Mouse (Mus musculus): ENCODE data around the gene Comtd1.
A peak's percentile ranks its signal among the peaks of the same experiment; 100 is the strongest.

Gene Comtd1

DNA sequence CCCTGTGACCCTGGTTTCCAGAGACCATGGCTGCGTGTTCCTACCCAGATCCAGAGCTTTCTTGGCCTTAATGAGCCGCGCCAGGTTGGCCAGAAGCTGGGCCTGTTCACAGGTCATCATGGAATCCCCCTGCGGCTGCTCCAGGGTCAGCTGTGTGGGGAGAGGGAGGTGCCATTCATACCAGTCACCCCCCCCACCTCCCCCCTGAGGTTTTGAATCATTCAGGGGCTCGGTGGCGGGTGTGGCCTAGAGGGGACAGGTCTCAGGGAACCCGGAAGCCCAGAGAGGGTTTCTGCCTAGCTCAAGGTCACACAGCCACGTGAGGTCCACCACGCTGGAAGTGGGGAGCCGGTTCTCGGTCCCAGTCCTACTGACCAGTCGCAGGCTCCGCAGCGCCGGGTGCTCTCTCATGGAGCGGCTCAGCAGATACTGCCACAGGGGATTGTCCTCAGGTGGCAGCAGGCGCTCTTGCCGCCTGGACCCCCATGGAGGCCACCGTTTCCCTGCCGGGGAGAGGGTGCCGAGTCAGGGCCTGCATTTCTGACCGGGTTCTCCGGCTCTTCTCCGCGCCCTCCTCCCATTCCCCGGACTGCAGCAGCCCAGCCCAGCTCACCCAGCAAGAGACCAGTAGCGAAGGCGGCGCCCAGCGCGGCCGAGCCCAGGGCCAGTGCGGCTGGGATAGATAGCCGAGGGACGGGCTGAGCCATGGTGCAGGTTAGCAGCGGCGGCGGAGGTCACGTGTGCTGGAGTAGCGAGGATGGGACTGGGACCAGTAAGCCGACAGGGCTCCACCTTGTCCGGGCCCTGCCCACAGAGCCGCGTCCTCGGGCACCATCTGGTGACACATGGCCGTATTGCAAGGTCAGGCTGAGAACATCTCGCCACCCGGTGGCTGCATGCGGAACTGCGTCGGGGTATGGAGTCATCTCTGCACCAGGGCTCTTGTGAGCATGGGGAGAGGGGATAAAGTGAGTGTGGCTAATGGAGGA lies at the start of gene Comtd1:
Gene Comtd1 (minus strand): TSS at position 812 of the 989 bp plus-strand sequence.
- DNase-seq, result peak; percentile 96

DNA sequence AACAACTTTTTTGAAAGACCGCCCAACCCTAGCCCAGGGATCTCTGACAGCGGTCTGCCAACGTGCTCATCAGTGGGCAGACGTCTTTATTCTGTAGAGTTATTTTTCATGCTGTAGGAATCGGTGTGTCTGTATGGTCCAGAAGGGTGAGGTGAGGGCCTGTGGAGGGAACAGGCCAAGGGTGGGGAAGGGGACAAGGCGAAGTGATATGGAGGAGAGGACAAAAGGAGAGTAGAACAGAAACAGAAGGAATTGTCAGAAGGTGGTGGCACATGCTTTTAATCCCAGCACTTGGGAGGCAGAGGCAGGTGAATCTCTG lies 43.5 kb upstream of the Comtd1 start:
- no peak for DNase-seq

DNA sequence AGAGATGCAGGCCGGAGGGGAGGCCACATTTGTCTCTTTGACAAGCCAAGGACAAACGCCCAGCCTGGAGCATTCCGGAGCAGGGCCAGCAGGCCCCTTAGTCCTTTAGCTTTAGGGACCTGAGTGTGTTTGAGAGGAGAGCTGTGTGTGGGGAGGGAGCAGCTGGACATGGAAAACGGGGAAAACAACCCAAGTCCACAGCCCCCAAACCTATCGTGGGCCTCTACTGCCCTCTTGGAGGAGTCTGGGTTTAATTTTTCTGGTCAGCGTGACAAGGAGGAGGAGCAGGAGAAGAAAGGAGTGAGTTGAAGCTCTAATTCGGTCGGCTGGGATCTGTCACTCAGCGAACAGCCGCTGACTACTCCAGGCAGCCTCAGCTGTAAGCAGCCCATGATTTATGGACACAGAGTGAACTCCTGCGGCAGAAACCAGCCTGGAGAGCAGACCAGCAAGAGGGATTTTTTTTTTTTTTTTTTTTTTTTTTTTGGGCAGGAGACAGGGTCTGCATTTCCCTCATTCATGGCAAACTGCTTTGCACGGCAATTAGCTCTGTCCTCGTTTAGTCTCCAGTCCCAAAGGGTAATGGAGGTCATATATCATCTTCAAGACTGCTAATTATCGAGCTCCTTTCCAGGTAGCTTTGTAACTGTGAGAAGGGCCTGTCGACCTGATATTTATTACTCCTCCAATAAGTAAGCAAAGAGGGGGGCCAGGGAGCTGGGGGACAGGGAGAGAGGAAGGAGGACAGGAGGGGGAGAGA lies 43.0 kb upstream of the Comtd1 start:
- DNase-seq, result peak; percentile 64 to 77

GRCm38 (mm10) chr14:21890430-21890829 lies 41.7 kb upstream of the Comtd1 start:
- DNase-seq, result peak; percentile 27 to 45

- no peak for DNase-seq
Measured at GRCm38 (mm10) chr14:21866816-21867215, 18.0 kb upstream of the Comtd1 start.

DNA sequence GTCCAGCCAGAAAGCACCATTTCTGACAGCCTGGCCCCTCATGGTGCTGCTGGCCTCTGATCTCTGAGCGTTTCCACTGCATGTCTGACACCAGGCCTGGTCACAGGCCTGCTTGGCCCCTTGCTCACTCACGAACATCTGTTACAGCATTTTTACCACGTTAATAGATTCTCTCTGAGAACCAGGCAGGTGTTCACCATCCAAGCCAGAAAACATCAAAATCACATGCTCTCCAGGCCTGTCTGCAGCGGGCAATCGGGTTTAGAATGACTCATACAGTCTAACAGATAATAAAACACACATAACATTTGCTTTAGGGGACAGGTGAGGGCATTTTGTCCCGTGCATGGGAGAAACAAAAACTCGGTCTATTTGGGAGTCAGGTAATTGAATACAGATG lies 17.5 kb upstream of the Comtd1 start:
- DNase-seq, result no peak

DNA sequence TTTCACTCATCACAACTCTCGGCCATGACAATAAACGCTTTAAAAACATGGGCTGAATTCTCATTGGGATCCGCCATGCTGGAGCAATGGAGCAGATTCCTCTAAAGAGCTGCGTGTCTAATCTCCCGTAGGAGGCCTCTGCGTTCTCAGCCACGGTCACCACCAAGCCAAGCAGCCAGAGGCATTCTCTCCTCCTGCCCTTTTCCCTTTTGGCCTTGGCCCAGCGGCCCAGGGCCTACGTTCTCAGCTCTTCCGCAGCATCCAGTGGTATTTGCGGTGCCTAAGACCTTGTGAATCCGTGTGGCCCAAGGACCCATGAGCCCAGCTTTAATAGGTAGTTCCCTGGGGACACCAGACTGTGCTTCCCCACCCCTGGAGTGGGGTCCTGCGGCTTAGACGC lies 8.1 kb upstream of the Comtd1 start:
- peak in 1 of 2 experiments; percentile 29 for DNase-seq

DNA sequence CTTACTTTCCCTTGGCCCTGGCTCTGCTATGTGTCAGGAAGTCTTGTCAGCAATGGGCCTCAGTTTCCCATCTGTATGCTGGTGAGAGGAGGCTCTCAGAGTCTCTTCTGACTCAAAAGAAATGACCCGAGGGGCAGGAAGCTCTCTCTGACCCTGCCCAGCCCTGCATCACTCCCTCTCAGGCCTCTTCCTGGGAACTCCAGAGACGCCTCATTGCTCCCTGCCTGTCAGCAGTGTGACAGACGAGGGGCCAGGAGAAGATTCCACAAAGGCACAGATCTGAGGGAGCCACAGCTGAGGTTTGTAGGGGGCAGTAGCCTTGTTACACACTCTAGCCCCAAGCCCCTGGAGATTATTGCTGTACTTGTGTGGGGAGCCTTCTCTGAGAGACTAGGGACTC lies 7.2 kb upstream of the Comtd1 start:
- peak in 1 of 2 experiments; percentile 27 for DNase-seq

GRCm38 (mm10) chr14:21854271-21854670 lies 5.5 kb upstream of the Comtd1 start:
- DNase-seq, result no peak

DNA sequence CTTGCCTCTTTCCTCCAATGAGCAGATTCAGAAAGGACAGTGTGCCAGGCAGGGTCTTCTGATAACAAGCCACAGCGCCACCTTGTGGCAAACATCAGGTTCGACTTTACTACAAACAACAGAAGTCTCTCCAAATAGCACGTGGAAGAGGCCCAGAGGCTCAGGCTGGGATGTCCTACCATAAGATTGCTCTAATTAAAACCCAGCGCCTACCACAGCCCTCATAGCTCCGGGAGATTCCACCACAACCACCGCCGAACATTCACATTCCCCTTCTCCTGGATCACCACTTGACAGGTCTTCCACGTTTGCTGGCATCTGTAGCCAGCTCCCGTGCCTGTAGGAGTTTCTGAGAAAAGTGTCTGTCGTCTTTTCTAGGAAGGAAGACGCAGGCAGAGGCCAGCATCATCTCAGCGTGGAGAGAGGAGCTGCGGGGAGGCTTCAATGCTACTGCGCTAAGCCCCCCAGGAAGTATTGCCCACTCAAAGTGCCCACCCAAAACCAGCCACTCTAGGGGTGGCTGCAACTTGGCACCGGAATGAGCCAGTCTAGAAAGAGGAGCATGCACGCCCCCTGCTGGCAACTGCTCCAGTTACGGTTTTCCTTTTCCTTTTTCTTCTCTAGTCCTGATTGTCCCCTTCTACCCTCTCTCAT lies 4.8 kb upstream of the Comtd1 start:
- DNase-seq, result peak; percentile 83 to 89

- DNase-seq, result peak in 1 of 2 experiments; percentile 43
Measured at GRCm38 (mm10) chr14:21851996-21852791, 3.4 kb upstream of the Comtd1 start.

- no peak for DNase-seq
Measured at GRCm38 (mm10) chr14:21850419-21851127, 1.8 kb upstream of the Comtd1 start.

DNA sequence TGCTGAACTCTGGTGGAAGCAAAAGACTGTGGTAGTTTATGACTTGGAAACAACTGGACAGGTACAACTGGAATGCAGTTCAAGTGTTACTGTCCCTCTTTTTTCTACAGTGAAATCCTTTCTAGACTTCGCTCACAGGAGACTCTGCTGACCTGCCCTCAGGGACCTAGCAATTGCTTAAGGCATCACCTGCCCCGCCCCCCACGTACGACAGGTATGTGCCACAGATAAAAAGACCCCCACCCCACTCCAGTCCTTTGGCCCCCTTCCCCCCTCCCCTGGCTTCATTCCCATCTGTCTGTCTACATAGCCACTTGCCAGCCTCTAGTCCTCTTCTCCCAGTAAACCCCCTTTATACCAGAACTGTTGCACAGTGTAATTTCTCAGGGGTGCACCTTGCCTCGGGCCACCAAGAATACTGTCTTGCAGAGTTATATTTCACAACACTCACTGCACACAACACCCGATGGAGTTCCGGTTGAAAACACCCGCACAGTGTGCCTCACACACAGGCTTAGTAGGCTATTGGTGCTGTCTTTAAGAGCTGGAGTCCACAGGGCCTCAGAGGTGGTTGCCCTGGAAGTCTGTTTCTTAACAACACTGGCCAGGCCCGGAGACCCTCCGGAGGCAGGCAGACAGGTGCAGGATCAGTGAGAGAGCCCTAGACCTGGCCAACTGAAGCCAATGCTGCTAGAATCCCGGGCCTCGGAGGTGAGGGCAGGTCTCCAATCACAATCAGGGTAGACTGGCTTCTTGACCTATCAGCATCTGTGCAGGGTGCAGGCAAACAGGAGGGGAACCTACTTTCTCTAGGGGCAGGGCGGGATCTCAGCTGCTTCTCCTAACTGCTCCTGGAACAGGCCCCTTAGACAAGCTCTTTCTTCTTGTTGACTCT lies 994 bp upstream of the Comtd1 start:
- no peak for DNase-seq

DNA sequence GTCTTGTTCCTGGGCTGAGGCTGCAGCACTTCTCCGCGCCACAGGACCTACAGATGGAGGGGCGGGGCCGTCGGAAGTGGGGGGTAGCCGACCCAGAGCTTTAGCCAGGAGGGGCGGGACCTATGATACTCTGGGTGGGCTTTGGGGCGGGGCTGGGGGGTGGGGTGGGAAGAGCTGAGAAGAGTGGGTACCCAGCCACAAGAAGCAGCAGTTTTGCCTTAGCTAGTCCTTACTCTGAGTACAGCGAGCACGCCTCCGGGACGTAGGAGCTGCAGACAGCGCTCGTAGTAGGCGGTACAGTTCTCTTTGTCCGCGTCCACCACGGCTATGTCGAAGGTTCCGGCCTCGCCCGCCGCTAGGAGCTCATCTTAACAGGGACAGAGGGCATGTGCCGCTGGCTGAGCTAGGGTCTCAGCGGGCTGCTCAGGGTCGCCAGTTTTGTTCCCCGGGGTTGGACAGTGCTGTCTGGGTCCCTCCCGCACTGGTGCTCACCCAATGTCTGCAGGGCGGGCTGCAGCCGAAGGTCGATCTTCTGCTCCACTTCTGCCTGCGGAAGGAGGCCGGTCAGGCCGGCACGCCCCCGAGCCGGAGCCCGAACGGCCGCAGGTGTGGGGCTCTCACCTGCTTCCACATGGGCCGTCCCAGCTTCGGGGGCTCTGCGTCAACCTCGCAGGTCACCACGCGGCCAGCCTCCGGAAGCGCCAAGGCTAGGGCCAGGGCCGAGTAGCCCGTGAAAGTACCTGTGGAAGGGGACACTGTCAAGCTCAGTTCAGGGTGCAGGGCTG lies 1.2 kb downstream of the Comtd1 start:
- DNase-seq, result peak; percentile 76 to 85

DNA sequence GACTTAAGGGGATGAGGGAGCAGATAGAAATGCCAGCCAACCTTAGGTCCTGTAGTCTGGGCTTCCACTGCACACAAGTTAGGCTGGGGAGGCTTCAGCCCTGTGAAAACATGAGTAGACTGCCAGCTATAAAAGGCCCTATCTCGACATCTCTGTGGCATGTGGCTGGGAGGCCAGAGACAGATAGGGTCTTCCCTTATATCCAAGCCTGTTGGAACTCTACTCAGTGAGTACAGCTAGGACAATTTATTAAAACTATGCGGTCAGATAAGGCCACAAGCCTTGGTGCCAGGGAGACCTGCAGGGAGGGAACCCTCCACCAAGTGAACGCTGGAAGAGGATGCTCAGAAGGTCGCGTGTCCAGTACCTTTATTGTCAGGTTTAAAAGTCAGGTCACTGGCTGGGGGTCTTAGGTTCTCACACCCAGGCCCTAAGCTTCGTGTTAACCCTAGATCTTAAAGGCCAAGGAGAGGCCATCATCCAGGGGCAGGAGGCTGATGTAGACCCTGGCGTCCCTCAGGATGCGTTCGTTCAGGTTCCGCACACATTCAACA lies 1.9 kb downstream of the Comtd1 start:
- DNase-seq, result no peak

- no peak for DNase-seq
Measured at GRCm38 (mm10) chr14:21843263-21843662, 5.5 kb downstream of the Comtd1 start.

DNA sequence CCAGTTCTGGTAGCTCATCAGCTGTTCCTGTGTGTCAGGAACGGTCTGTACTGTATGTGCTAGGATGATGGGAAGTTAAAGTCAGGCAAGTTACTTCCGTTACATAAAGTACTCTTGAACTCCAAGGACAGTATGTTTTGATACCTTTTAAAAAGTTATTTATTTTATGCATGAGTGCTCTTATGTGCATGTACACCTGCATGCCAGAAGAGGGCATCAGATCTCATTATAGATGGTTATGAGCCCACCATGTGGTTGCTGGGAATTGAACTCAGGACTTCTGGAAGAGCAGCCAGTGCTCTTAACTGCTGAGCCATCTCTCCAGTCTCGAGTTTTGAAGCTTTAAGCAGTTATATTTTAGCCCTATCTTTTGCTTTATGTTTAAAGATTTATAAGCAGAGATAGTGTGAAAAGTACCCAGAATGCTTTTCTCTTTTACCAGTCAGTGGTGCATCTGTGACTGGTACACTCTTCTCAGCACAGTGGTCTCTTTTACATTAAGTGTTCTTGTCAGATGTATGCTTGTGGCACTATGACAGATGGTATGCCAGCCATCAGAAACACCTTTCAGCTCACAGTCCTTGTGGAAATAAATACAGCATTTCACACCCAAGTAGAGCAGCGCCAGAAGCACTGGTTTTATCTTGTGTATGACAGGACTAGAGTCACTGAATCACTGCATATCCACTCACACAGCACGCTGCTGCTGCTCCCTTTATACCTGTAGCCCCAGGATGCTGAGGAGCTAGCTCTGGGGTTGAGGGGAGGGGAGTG lies 6.8 kb downstream of the Comtd1 start:
- DNase-seq, result no peak

GRCm38 (mm10) chr14:21838336-21839017 lies 10.3 kb downstream of the Comtd1 start:
- DNase-seq, result no peak
